Mouse (Mus musculus): ENCODE measurements around the gene Miga2.

GRCm38 (mm10) chr2:30365281-30366069 lies 1.4 kb downstream of the Miga2 start:
- TF ChIP-seq POLR2A (IDR thresholded peaks at IDR 0.05; ENCODE audit: control insufficient read depth, low read depth, low read length) (no peak), CTCF (IDR thresholded peaks at IDR 0.05; ENCODE audit: control insufficient read depth, insufficient read depth, insufficient replicate concordance, low read depth, low read length) (no peak)
